Mouse (Mus musculus) thymus, postnatal 36 days (tissue): ENCODE results near the gene Rgl2.

Source experiments
- DNase-seq, 2 experiments: peaks; one replicate each; pipeline ENCODE4 v3.0.0; 2022; ENCODE audit warnings: mixed read lengths in 2 of 2

The Rgl2 gene

DNA sequence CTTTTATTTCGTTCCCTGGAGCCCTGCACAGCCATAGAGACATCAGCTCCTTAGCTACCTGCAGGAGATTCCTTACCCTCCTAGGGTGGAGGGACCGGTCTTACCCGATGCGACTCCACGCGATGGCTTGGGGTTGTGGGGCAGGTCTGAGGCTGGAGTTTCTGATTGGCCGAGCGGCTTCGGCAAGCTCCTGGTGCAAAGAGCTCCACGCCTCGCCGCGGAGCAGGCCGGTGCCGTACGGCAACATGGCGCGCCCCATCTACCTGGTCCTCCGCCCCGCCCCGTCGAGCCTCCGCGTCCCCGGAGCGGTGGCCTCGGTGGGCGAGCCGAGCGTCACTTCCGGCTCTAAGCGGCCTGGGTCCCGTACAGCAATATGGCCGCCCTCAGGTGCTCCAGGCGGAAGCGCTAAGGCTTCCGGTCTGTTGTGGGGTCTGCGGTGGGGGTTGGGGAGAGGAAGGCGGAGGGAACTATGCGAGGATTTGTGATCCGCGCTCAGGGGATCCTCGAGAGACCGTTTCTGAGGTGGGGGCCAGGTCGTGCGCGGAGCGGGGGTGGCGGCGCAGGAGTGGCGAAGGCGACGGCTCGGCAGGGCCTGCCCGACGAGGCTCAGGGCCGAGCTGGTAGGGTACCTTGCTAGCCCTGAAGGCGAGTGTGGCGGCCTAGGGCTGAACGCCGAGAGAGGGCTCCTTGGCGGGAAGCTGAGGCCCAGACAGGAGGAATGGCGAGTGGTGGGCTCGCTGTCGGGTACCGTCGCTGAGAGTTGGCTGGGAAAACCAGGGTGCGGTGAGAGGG is 20.1 kb upstream of the Rgl2 start, which contains the start of gene Daxx:
TSS of gene Daxx (plus strand) at position 338 of the 792 bp plus-strand sequence.
- DNase-seq, result peak; percentile 98 to 99

DNA sequence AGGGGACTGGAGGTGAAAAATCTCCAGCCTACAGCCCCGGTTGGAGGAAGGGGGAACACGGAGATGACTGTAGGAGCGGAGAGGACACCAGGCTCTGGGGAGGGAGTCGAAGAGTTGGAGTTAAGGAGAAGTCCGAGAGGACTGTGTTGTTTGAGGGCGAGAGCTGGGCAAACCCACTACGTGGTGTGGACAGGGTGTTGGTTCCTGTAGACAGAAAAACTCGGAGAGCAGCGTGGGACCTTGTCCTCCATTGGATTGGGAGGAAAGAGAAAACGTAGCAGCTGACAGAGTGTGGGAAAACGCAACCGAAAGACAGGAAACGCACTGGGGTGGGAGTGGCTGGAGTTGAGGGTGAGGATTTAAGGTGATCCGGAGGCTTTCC is 19.5 kb upstream of the Rgl2 start:
- DNase-seq, result peak; percentile 57 to 59

DNA sequence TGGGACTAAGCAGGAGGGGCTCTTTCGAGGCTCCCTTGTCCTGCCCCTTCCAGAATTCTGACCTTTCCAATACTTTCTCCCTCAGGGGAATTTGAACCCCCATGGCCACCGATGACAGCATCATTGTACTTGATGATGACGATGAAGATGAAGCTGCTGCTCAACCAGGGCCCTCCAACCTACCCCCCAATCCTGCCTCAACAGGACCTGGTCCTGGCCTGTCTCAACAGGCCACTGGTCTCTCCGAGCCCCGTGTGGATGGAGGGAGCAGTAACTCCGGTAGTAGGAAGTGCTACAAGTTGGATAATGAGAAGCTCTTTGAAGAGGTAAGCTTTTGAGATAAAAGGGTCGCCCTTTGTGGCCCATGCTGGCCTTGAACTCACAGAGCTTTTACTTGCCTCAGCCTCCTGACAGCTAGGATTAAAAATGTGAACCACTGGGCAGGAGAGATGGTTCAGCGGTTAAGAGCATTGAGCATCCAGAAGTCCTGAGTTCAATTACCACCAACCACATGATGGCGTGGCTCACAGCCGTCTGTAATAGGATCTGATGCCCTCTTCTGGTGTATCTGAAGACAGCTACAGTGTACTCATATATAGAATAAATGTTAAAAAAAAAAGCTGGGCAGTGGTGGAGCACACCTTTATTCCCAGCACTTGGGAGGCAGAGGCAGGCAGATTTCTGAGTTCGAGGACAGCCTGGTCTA is 18.8 kb upstream of the Rgl2 start:
- DNase-seq, result peak in 1 of 2 experiments; percentile 34

DNA sequence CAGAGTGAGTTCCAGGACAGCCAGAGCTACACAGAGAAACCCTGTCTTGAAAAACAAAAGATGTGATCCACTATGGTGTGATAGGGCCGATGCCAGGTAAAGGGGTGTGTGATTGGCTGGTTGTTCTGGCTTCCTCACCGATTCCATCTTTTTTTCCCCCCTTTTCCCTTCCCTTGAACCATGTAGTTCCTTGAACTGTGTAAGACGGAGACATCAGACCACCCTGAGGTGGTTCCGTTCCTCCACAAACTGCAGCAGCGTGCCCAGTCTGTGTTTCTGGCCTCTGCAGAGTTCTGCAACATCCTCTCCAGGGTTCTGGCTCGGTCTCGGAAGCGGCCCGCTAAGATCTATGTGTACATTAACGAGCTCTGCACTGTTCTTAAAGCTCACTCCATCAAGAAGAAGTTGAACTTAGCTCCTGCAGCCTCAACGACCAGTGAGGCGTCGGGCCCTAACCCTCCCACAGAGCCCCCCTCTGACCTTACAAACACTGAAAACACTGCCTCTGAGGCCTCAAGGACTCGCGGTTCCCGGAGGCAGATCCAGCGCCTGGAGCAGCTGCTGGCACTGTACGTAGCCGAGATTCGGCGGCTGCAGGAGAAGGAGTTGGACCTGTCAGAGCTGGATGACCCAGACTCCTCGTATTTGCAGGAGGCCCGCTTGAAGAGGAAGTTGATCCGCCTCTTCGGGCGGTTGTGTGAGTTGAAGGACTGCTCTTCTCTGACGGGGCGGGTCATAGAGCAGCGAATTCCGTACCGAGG is 18.1 kb upstream of the Rgl2 start:
- DNase-seq, result no peak

DNA sequence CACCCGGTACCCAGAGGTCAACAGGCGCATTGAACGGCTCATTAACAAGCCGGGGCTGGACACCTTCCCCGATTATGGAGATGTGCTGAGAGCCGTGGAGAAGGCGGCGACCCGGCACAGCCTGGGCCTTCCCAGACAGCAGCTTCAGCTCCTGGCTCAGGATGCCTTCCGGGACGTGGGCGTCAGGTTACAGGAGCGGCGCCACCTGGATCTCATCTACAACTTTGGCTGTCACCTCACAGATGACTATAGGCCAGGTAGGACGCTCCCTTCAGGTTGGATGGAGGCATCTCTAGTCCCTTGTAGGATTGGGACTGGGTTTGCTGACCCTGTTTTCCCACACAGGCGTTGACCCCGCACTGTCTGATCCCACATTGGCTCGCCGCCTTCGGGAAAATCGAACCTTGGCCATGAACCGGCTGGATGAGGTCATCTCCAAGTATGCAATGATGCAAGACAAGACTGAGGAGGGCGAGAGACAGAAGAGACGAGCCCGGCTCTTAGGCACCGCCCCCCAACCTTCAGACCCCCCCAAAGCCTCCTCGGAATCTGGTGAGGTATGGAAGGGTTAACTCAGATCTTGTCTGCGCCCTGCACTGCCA is 17.4 kb upstream of the Rgl2 start:
- peak in 1 of 2 experiments; percentile 22 for DNase-seq

DNA sequence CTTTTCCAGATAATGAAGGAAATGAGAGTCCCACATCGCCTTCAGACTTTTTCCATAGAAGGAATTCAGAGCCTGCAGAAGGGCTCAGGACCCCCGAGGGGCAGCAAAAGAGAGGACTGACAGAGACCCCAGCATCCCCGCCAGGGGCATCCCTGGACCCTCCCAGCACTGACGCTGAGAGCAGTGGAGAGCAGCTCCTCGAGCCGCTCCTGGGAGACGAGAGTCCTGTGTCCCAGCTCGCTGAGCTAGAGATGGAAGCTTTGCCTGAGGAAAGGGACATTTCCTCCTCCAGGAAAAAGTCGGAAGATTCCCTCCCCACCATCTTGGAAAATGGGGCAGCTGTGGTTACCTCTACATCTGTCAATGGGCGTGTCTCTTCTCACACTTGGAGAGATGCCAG is 16.1 kb upstream of the Rgl2 start:
- no peak for DNase-seq

DNA sequence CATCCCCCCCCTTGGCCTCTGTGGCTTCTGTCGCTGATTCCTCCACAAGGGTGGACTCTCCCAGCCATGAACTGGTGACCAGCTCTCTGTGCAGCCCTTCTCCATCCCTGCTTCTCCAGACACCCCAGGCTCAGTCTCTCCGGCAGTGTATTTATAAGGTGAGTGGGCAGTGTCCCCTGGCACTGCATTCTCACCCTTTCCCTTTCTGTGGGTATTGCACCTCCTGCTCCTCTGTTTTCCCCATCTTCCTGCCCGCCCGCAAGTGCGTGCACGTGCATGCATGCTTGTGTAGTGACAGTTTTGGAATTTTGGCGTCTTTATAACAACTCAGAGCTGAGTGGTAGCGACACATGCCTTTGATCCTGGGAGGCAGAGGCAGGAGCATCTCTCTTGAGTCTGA is 15.4 kb upstream of the Rgl2 start:
- DNase-seq, result no peak

DNA sequence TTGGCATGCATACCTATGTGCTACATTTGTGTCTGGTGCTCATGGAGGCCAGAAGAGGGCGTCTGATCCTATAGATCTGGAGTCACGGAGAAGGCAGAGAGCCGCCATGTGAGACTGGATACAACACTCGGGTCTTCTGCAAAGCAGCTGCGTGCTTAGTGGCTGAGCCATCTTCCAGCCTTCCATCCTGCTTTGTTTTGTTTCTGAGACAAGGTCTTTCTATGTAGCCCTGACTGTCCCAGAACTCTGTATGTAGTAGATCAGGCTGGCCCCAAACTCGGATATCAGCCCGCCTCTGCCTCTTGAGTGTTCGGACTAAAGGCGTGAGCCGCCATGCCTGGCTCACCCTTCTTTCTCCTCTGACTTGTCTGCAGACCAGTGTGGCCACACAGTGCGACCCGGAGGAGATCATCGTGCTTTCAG is 14.4 kb upstream of the Rgl2 start:
- DNase-seq, result peak in 1 of 2 experiments; percentile 28

DNA sequence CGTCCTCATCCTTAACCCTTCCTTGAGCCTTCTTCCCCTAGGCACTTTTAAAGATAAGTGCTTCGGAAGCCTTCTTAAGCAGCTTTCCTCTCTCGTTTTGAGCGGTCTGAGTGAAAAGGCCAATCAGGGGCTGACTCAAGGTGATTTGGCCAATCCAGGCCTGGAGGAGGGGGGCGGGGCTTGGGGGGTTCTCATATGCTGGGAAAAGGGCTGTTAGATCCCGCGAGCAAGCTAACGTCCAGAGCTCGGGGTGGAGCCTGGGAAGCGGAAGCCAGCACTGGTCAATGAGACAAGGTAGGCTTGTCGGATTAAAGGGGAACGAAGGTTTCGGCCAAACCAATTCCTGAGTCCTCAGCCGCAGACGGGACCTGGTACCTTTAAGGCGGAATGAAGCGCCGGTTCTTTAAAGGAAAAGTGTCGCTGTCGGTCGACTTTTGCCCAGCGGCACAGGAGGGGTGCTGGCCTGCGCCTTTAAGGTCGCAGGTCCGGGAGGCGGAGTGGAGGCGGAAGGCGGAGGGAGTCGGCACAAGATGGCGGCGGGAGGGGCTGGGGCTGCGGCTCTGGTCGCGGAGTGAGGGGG is 13.6 kb upstream of the Rgl2 start, which contains the start of the genes Tapbp and Zbtb22:
TSS of gene Tapbp (plus strand) at position 229 of the 580 bp plus-strand sequence.
TSS of gene Zbtb22 (plus strand) at position 234 of the 580 bp plus-strand sequence.
- DNase-seq, result peak; percentile 93 to 95

DNA sequence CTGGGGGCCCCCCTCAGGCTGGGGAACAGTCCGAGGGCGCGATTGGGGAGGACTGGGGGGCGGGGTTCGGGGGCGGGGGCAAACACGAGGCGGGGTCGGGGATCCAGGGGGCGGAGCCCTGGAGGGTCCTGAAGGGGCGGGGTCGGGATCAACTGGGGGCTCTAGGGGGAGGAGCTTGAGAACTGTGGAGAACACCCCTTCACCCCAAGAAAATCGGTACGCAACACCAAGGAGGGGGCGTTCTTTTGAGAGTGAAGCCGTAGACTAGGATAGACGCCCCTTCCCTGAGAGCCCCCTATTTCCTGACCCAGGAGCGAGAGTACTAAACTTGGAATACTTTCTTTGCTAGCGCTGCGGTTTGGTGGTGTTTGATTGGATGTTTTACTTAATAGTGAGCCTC is 13.0 kb upstream of the Rgl2 start:
- peak in 1 of 2 experiments; percentile 82 for DNase-seq

DNA sequence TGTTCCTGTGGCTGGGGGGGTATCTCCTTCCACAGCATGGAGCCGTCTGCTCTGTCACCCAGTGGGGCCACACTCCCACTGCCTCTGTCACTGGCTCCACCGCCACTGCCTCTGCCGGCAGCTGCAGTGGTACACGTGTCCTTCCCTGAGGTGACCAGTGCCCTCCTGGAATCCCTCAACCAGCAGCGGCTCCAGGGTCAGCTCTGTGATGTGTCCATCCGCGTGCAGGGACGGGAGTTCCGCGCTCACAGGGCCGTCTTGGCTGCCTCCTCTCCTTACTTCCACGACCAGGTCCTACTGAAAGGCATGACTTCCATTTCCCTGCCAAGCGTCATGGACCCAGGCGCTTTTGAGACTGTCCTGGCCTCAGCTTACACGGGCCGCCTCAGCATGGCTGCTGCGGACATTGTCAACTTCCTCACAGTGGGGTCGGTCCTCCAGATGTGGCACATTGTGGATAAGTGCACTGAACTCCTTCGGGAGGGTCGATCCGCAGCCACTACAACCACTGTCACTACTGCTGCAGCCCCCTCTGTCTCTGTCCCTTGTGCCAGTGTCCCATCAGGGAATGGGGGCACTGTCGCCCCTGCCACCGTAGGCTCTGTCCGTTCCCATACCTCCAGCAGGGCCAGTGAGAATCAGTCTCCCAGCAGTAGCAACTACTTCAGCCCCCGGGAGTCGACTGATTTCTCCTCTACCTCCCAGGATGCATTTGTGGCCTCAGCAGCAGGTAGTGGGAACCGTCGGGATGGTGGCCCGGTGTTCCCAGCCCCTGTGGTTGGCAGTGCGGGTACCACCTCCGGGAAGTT is 12.3 kb upstream of the Rgl2 start:
- peak in 1 of 2 experiments; percentile 40 for DNase-seq

DNA sequence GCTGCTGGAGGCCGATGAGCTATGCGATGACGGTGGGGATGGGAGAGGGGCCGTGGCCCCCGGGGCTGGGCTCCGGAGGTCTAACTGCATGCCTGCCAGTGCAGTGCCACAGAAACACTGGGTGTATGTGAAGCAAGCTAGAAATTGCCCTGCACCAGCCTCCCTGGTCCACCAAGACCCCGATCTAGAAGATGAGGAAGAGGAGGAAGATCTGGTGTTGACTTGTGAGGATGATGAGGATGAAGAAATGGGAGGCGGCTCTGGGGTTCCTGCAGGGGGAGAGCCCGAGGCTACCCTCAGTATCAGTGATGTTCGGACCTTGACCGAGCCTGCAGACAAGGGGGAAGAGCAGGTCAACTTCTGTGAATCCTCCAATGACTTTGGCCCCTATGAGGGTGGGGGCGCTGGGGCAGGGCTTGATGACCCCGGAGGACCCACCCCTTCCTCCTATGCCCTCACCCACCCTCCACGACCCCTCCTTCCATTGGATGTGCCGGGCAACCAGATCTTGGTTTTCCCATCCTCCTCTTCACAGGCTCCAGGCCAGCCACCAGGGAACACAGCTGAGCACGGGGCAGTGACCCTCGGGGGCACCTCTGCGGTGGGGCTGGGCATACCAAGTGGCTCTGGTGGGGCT is 11.6 kb upstream of the Rgl2 start:
- DNase-seq, result peak in 1 of 2 experiments; percentile 29

DNA sequence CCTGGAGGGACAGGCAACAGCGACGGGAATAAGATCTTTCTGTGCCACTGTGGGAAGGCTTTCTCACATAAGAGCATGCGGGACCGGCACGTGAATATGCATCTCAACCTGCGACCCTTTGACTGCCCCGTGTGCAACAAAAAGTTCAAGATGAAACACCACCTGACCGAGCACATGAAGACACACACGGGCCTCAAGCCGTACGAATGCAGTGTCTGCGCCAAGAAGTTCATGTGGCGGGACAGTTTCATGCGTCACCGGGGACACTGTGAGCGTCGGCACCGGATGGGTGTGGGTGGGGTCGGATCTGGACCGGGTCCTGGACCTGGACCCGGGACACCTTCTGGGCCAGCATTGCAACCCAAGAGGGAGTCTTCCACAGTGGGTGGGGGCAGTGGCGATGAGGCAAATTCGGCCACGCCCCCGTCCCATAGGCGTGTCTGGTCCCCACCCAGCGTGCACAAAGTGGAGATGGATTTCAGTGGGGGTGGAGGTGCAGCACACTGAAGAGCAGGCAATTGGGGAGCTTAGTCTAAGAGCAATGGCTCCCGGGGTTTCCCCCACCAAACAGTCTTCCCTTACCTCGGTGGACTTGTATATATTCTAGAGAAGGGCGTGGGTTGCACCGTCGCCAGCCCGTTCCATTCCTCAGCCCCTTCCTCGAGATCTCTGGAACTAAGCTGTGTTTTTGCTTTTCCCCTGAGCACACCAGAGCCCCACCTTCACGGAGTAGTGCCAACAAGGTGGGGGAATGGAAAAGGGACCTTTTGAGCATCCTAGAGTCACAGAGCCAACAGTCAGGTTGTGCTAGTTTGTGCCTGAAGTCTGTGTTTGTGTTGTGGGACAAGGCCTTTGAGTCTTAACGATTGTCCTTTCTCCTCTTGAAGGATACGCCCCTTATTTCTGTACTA is 10.8 kb upstream of the Rgl2 start:
- DNase-seq, result peak in 1 of 2 experiments; percentile 51

DNA sequence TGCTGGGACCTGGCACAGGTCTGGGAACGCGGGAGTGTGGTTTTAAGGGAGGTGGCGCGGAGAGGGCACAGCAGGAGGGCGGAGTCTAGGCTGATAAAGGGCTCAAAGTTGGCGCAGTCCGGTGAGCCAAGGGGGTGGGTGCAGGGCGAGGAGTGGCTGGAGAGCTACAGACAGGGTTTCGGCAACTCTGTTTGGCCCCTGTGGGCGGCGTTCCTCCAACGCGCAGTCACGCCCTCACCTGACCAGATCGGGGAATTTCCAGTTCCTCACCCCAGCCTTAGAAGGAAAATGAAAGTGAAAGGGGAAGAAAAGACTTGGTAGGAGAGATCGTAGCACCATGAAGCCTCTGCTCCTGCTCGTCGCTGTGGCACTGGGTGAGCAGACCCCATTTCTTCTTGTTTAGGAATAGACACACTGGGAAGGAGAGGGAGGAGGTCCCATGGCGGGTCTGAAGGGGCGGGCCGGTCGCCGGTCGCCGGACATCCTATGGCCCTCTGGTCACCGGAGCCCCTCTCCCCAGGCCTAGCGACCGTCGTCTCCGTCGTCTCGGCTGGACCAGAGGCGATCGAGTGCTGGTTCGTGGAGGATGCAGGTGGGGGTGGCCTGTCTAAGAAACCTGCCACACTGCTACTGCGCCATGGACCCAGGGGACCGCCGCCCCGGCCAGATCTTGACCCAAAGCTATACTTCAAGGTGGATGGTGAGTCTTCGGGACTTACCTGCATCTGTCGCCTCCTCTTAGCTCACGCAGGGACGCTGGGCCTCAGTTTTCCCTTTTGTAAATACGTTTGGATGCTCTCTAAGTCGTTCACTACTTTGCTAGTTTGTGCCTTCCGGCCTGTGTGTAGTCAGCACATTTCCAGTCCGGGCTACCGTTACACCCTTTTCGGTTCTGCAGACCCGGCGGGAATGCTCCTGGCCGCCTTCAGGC is 9.7 kb upstream of the Rgl2 start:
- DNase-seq, result peak; percentile 75 to 82

DNA sequence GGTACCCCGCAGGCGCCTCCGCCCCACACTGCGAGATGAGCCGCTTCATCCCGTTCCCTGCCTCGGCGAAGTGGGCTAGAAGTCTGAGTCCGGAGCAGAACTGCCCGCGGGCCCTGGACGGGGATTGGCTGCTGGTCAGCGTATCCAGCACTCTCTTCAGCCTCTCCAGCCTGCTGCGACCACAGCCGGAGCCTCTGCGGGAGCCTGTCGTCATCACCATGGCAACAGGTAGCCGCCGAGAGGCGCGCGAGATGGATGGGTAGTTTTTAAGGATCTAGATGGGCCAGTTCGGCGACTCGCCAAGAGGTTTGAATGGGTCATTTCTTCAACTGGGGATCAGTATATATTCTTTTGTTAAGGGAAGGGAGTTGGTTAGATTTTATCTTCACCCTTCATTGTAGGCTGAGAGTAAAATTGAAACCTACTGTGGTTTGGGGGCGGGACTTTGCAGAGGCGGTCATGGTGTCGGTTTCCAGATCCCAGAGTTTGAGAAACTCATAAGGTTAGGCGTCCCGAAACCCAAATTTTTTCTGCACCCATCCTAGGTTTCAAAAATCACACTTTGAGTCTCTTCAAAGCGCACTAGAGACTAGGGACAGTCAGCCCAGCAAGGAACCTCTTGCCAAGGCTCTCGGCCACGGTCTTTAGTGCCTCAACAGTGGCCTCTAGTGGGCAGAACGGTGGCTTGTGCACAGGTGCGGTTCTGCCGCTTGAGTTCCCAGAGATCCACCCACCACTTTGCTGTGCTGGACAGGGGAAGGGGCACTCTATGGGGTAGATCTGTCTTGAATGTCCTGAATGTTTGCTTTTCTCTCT is 8.9 kb upstream of the Rgl2 start:
- DNase-seq, result peak; percentile 83 to 87

DNA sequence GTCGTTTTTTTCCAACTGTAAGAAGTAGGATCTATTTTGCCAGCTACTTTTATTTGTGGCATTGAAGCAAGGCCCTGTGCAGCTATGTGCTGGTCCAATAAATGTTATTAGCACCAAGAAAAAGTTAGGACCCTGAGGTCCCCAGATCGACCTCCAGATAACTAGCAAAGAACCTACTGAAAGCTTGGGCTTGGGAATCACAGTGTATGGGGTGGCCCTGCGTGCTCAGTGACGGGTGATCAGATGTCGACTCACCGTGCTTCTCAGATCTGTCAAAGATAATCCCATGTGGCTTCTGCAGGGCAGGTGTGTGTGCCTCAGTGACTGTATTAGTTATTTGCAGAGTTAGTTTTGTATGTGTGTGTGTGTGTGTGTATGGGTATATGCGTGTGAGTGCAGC is 8.0 kb upstream of the Rgl2 start:
- DNase-seq, result no peak

DNA sequence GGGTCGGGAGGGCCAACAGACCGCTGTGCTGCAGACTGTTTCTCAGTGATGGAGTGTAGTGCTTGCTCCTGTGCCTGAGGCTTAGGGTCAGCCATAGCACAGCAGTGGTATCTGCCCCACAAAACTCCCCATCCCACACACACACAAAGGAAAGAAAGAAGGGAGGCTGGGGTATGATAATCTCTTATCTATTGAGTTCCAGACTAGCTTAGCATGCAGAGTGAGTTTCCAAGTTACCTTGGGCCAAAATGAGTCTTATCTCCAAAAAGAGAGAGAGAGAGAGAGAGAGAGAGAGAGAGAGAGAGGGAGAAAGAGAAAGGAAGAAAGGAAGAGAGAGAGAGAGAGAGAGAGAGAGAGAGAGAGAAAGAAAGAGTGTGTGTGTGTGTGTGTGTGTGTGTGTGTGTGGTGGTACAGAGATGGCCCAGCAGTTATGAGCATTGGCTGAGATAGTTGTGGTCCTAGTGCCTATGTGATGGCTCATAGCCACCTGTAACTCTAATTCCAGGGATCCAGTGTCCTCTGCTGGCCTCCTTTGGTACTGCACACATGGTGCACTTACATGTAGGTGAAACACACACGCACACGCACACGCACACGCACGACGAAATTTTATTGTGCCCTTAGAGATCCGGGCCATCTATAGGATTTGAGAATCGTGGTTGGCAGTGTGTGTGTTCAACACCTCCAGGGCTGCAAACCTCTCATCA is 4.6 kb upstream of the Rgl2 start:
- peak; percentile 53 to 58 for DNase-seq
